Mouse (Mus musculus) heart, postnatal 0 days (tissue): ENCODE data around the gene Mtfr2. TPM values are rescaled to one million over a fixed set of nuclear protein-coding genes. Genes with fewer than 3 reads are reported as not detected.

Source experiments
- ATAC-seq: fragments of 200-750 bp; cut with Nextera tagmentation; 2 replicates; pipeline ENCODE4 v1.8.0; 2017; ENCODE audit warnings: low read depth, moderate number of reproducible peaks, moderate library complexity; ENCODE audit not compliant: insufficient read depth
- DNase-seq: peaks from one replicate; pipeline ENCODE4 v3.0.0-alpha.2; 2016; ENCODE audit warnings: low spot score
- H3K27ac ChIP-seq: fragments of 300-500 bp; sonication (generic); 2 replicates; pipeline ENCODE4 v1.5.1; 2014; ENCODE audit warnings: low read depth, mild to moderate bottlenecking
- H3K27me3 ChIP-seq: fragments of 300-500 bp; sonication (generic); 2 replicates; pipeline ENCODE4 v1.6.1; 2014; ENCODE audit warnings: low read length, mixed read lengths; ENCODE audit not compliant: control insufficient read depth, insufficient read depth
- H3K36me3 ChIP-seq: fragments of 300-500 bp; sonication (generic); replicated peaks from 2 replicates; pipeline ENCODE4 v1.6.1; 2014; ENCODE audit warnings: low read length, mixed read lengths; ENCODE audit not compliant: control insufficient read depth, insufficient read depth
- H3K4me1 ChIP-seq: fragments of 300-500 bp; sonication (generic); 2 replicates; pipeline ENCODE4 v1.6.1; 2014; ENCODE audit warnings: antibody characterized with exemption; ENCODE audit not compliant: control insufficient read depth, insufficient read depth
- H3K4me2 ChIP-seq: fragments of 300-500 bp; sonication (generic); 2 replicates; pipeline ENCODE4 v1.6.1; 2014; ENCODE audit warnings: low read depth, mild to moderate bottlenecking, low read length, moderate library complexity
- H3K4me3 ChIP-seq: fragments of 300-500 bp; sonication (generic); 2 replicates; pipeline ENCODE4 v1.5.1; 2014; ENCODE audit warnings: low read depth, low read length
- H3K9ac ChIP-seq: fragments of 300-500 bp; sonication (generic); replicated peaks from 2 replicates; pipeline ENCODE4 v1.6.1; 2014; ENCODE audit warnings: low read depth, low read length, mixed read lengths
- H3K9me3 ChIP-seq: fragments of 300-500 bp; sonication (generic); replicated peaks from 2 replicates; pipeline ENCODE4 v1.6.1; 2016; ENCODE audit warnings: low read length; ENCODE audit not compliant: control insufficient read depth
- CTCF ChIP-seq: IDR thresholded peaks from 2 replicates; pipeline ENCODE4 v1.5.1; 2016; ENCODE audit warnings: antibody characterized with exemption, control low read depth, low read depth
- EP300 ChIP-seq: IDR thresholded peaks from 2 replicates; pipeline ENCODE4 v1.6.1; 2016; ENCODE audit warnings: antibody characterized with exemption, low read depth
- WGBS: fragments of 180-500 bp; shearing (Covaris S2); extraction: QIAGEN DNeasy Blood & Tissue Kit; methylation state at CpG from one replicate; pipeline ENCODE4 v1.1.7; 2014; 5-methylcytosine and 5-hydroxymethylcytosine counted together
- polyA plus RNA-seq: library from polyadenylated mRNA; unstranded; fragments of >200 nt; fragmentation: Nextera tagmentation; extraction: Ambion mirVana; gene quantifications from 2 replicates; pipeline ENCODE4 v1.2.1, GENCODE M21; 2015
- total RNA-seq: library from RNA; depleted of rRNA; stranded (reverse); fragments of >200 nt; gene quantifications from 2 replicates; pipeline ENCODE4 v1.2.3, GENCODE M21; 2014; ENCODE audit warnings: low replicate concordance

The Mtfr2 gene
- total and polyA plus RNA-seq, 2 experiments from 2014 or later, result 0.15 to 0.64 TPM

GRCm38 (mm10) chr10:20380798-20381197 lies 33.2 kb downstream of the Mtfr2 start:
- Histone ChIP-seq H3K27ac (no peak overlapping the region), H3K27me3 (no peaks in the 10 kb centered on the region), H3K9ac (no peak overlapping the region), H3K4me2 (no peak overlapping the region), H3K4me3 (no peak overlapping the region), H3K4me1 (no peaks in the 10 kb centered on the region), H3K36me3 (no peaks in the 10 kb centered on the region), H3K9me3 (no peaks in the 10 kb centered on the region)
- DNase-seq (no peak), ATAC-seq (no peak)
- no peak for TF ChIP-seq CTCF
- no peak for TF ChIP-seq EP300
- WGBS, result 77% methylated on average over 3 of the region's 3 CpGs

GRCm38 (mm10) chr10:20381352-20381751 lies 33.8 kb downstream of the Mtfr2 start:
- WGBS, result 74% methylated on average over 3 of the region's 3 CpGs

GRCm38 (mm10) chr10:20382807-20383419 lies 35.3 kb downstream of the Mtfr2 start:
- Histone ChIP-seq H3K4me3 (no peak overlapping the region), H3K36me3 (no peaks in the 10 kb centered on the region), H3K9ac (no peak overlapping the region), H3K9me3 (no peaks in the 10 kb centered on the region), H3K4me1 (no peaks in the 10 kb centered on the region), H3K27ac (no peak overlapping the region), H3K4me2 (no peak overlapping the region), H3K27me3 (no peaks in the 10 kb centered on the region)
- WGBS, result 62% methylated on average over 6 of the region's 6 CpGs
- DNase-seq (no peak), ATAC-seq (no peak)
- TF ChIP-seq EP300 (no peak), CTCF (no peak)

More at GRCm38 (mm10) chr10:20381352-20381751, 33.8 kb downstream of the Mtfr2 start:
- no peaks in the 10 kb centered on the region for H3K9me3 ChIP-seq
- no peak overlapping the region for H3K9ac ChIP-seq
- DNase-seq, result no peak
- no peak overlapping the region for H3K4me3 ChIP-seq
- ATAC-seq, result no peak
- H3K4me1 ChIP-seq, result no peaks in the 10 kb centered on the region
- H3K36me3 ChIP-seq, result no peaks in the 10 kb centered on the region
- no peak overlapping the region for H3K27ac ChIP-seq
- no peaks in the 10 kb centered on the region for H3K27me3 ChIP-seq
- no peak overlapping the region for H3K4me2 ChIP-seq
- TF ChIP-seq EP300 (no peak), CTCF (no peak)

GRCm38 (mm10) chr10:20390568-20390967 lies 43.0 kb downstream of the Mtfr2 start:
- DNase-seq, result no peak
- Histone ChIP-seq H3K4me1 (no peaks in the 10 kb centered on the region), H3K9ac (no peak overlapping the region), H3K27me3 (no peaks in the 10 kb centered on the region), H3K27ac (no peak overlapping the region), H3K4me2 (no peak overlapping the region), H3K4me3 (no peak overlapping the region), H3K9me3 (no peaks in the 10 kb centered on the region), H3K36me3 (no peaks in the 10 kb centered on the region)
- TF ChIP-seq EP300 (no peak), CTCF (no peak)
- no peak for ATAC-seq
- whole genome bisulfite sequencing, result 53% methylated on average over 3 of the region's 3 CpGs

GRCm38 (mm10) chr10:20394815-20395214 lies 47.2 kb downstream of the Mtfr2 start:
- H3K36me3 ChIP-seq, result no peaks in the 10 kb centered on the region
- no peaks in the 10 kb centered on the region for H3K9me3 ChIP-seq
- TF ChIP-seq CTCF, result no peak
- TF ChIP-seq EP300, result no peak
- no peak overlapping the region for H3K4me2 ChIP-seq
- no peak overlapping the region for H3K27ac ChIP-seq
- H3K4me3 ChIP-seq, result no peak overlapping the region
- ATAC-seq (no peak), DNase-seq (no peak)
- WGBS, result 58% methylated on average over 5 of the region's 5 CpGs
- H3K27me3 ChIP-seq, result no peaks in the 10 kb centered on the region
- H3K9ac ChIP-seq, result no peak overlapping the region
- H3K4me1 ChIP-seq, result no peaks in the 10 kb centered on the region

GRCm38 (mm10) chr10:20395778-20396177 lies 48.2 kb downstream of the Mtfr2 start:
- TF ChIP-seq CTCF (no peak), EP300 (no peak)
- no peak overlapping the region for H3K9ac ChIP-seq
- H3K4me2 ChIP-seq, result no peak overlapping the region
- whole genome bisulfite sequencing, result 86% methylated on average over 3 of the region's 3 CpGs
- H3K36me3 ChIP-seq, result no peaks in the 10 kb centered on the region
- DNase-seq (no peak), ATAC-seq (no peak)
- no peaks in the 10 kb centered on the region for H3K9me3 ChIP-seq
- no peaks in the 10 kb centered on the region for H3K27me3 ChIP-seq
- H3K4me1 ChIP-seq, result no peaks in the 10 kb centered on the region
- H3K27ac ChIP-seq, result no peak overlapping the region
- H3K4me3 ChIP-seq, result no peak overlapping the region
